Mouse (Mus musculus): ENCODE results near the gene Klf1. TPM values are rescaled to one million over a fixed set of nuclear protein-coding genes. Genes with fewer than 3 reads are reported as not detected.

The Klf1 gene
- total RNA-seq (2021), result under 1 TPM in 1 of 2 experiments, not detected in 1; 0.23 TPM

DNA sequence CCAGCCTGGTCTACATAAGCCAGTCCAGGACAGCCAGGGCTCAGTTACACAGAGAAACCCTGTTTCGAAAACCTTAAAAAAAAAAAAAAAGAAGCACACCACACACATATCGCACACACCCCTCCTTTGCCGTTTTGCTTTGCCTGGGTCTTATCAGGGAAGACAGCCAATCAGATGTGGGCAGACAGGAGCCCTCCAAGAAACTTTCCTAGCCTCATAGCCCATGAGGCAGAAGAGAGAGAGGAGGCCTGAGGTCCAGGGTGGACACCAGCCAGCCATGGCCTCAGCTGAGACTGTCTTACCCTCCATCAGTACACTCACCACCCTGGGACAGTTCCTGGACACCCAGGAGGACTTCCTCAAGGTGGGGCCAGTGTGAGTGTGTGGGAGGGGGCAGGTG, at the start of gene Klf1:
Klf1 (plus strand) TSS at position 177 of the 400 bp plus-strand sequence.
- DNase-seq, result no peak

DNA sequence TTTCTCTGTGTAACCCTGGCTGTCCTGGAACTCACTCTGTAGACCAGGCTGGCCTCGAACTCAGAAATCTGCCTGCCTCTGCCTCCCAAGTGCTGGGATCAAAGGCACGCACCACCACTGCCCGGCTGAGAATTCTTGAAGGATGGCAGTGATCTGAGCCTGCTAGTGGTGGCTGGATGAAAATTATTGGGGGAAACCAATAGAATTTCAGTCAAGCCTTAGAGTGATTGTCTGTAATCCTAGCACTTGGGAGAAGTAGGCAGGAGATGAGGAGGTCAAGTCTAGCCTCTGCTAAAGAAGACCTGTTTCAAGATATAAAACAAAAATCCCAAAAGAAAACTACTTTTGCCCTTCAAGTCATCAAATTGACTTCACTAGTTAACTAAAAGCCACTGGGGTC, 45.3 kb upstream of the Klf1 start:
- no peak for DNase-seq

DNA sequence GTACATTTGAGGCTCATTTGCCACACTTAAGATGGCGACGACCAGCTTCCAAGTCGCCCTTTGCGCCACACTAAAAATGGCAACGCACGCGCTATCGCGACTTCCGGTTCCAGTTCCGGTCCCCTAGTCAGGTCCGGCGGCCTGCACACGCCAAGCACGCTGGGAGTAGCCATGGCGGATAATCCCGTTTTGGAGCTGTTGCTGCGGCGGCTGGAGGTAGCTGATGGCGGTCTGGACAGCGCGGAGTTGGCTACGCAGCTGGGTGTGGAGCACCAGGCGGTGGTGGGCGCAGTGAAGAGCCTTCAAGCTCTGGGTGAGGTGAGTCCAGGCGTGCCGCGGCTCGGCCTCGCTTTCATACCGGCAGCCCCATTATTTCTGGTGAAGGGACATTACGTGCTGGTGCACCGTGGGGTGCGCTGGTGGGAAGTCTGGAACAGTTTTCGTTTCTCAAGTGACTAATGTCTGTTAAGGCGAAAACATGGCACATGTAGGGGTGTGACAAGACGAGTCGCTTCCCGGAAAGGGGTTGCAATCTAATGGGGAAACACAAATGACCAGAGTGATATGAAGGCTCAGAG, 44.8 kb upstream of the Klf1 start, which contains the start of gene Farsa:
Farsa (plus strand) TSS at position 126 of the 578 bp plus-strand sequence.
- DNase-seq, result peak; percentile 95

DNA sequence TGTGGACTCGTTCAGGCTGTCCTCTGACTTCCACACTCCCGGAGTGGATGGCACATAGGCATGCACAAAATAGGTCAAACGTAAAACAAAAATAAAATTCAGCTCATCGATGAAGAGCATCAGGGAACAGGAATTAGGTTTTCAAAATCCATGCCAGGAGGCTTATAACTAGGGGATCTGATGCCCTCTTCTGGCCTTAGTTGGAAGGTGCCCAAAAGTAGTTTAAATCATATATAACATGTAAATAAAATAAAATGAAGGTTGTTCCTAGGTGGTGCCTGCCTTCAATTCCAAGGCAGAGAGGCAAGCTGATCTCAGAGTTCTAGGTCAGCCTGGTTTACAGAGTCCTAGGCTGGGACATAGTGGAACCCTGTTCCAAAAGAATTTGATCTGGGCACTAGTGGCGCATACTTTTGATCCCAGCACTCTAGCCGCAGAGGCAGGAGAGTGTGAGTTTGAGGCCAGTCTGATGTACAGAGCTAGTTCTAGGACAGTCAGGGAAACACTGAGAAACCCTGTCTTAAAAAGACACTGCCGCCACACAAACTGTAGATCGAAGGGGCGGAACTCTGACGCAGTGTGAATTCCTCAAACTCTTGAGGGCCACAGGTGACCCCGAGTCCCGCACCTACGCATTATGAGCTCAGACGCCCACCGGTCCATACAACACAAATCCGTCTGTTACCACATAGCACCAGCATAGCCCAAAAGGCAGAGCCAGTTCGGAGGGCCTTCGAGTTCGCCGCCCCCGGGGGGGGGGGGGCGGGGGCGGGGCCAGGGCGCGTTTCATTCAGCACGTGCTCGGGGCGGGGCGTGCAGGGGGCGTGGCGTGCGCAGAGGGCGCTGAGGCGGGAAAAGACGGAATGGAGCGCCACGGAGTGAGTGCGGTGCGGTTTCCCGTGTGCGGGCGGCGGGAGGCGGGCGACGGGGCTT, 30.1 kb upstream of the Klf1 start, which contains the start of gene Syce2:
Syce2 (plus strand) TSS at position 736 of the 933 bp plus-strand sequence.
- DNase-seq, result peak; percentile 86

DNA sequence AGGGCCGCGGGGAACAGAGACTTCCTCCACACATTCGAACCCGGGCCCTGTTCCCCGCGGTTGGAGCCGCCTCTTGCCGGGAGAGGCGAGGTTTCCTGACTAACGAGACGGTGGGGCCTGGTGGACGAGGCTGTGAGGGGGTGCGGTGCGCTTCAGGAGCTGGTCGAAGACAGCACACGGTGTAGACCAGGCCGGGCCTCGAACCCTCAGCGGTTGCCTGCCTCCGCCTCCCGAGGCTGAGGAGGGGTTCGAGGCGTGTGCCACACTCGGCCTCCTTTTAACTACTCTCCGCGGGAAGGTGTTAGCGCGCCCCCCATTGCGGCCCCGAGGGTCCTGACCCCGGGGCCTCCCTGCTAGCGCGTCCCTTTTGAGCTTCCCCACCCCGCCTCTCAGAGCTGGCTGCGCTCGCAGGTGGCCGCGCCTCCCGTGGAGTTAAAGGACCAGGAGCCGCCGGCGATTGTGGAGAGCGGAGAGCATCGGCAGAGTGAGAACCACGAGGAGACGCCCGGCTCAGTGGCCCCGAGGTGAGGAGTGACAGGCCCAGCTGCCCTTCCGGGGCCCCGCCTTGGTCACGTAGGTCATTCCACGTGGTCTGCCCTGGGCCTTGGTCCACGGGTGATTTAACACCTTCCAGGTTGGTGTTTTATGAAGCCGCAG, 29.3 kb upstream of the Klf1 start:
- peak; percentile 41 for DNase-seq

DNA sequence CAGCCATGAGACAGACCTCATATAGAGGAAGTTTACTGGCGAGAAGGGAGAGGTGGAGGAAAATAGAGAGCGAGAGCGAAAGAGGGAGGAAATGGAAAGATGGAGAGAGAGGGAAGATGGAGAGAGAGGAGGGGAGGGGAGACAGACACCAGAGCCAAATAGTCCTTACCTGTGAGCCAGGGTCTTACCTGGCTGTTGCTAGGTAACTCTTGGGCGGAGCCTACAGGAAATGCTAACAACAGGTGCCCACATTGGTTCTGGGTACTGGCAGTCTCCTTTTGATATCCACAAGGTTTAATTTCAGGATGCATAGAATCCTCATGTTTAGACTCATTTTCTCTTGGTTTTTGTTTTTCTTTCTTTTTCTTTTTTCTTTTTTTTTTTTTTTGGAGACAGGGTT, 28.7 kb upstream of the Klf1 start:
- DNase-seq, result no peak

DNA sequence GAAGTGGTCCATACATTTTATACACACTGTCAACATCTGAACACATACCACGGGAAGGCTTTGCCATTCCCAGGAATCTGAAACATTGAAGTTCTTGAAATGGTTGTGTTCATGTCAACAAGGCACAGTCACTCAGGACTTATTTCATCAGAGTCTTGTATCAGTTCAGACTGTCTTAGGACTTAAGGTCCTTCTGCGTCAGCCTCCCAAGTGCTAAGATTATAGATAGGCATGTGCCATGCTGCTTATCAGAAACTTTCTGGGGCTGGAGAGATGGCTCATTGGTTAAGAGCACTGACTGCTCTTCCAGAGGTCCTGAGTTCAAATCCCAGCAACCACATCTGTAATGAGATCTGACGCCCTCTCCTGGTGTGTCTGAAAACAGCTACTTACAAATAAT, 27.4 kb upstream of the Klf1 start:
- DNase-seq, result no peak

DNA sequence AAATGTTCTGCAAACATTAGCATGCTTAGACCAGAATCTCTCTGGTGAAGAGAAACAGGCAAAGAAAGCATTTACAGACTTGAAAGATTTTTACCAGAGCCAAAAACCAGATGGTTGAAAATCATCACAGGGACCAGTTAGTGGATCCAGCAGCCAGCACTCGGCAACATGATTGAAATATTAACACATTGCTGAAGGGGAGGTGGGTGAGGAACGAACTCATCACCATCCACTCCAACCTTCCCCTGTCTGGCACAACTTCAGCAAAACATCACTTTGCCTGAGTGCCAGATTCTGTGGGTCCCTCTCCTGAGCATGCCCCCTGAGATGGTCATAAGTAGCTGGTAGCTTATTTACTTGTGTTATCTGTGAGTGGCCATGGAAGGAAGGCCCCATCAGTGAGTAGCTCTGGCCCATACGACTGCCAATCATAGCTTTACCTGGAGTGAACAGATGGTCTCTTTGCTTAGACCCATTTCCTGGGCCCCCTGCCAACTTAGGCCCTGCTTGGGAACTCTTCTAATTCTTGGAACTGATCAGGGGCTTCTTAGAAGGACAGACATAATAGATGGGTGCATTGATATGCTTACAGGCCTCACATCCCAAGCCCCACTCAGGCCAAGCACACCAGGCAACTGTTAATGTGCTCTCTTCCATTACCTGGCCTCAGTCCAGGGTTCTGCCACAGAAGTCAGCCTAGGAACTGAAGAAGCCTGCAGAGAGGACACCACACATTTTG, 24.3 kb upstream of the Klf1 start:
- no peak for DNase-seq

DNA sequence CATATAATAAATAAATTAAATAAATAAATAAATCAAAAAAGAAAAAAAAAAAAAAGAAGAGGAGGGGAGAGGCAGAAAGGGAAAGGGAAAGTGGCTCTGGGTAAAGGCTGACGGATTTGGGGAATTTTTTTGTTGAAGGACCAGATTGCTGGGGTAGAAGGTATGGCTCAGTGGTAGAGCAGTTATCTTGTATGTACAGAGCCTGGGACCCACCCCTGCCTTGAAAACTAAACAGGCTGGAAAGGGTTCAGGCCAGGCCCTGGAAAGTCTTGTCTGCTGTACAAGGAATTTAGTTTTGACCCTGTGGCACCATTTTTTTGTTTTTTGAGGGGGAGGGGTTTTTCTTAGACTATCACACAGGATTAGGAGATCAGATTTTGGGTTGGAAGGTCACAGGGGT, 22.8 kb upstream of the Klf1 start:
- DNase-seq, result no peak

DNA sequence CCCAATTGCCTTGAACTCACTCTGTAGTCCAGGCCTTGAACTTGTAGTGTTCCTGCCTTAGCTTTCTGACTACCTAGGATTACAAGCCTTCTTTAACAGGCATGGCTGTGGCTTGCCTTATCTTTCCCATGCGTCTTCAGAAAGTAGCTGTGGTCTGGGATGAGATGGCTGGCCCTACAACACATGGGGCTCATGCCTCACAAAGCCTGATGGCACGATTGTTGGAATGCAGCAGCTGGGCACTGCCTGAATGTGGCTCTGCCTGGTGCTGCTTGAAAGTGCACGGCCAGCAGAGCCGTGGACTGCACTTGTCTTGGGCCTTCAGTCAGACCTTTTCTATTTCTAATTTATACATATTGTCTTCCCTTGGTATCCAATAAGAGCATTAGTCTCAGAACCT, 17.0 kb upstream of the Klf1 start:
- no peak for DNase-seq

DNA sequence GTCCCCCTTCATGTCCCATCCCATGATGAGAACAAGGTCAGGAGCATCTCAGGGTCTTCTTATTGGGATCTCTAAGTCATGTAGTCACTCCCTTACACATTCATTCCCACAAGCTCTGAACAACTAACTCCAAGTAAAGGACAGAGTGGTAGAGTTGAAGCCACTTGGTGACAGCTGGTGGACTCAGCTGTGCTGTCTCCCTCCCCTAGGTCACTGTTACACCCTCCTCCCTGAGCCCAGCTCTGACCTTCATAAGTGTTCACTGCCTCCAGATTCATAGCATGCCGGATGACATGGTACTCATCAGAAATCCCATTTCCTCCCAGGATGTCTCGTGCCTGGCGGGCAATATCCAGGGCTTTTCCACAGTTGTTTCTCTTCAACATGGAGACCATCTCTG, 13.4 kb upstream of the Klf1 start:
- DNase-seq, result no peak

DNA sequence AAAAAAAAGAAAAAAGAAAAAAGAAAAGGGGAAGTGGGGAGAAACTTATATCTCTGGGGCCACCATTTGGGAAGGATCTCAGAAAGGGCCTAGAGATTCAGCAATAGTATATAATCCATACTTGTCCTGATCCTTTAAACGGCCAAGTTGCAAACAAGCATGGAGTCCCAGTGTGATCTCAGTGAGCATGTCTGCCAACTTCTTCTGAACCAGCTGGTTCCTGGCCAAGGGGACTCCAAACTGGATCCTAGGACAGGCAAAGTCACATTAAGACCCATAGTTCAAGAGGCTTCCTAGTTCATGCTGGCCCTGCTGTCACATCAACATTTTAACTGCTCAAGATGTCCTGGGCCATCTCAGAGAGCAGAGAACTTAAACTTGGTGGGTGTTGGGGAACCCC, 12.6 kb upstream of the Klf1 start:
- DNase-seq, result no peak

DNA sequence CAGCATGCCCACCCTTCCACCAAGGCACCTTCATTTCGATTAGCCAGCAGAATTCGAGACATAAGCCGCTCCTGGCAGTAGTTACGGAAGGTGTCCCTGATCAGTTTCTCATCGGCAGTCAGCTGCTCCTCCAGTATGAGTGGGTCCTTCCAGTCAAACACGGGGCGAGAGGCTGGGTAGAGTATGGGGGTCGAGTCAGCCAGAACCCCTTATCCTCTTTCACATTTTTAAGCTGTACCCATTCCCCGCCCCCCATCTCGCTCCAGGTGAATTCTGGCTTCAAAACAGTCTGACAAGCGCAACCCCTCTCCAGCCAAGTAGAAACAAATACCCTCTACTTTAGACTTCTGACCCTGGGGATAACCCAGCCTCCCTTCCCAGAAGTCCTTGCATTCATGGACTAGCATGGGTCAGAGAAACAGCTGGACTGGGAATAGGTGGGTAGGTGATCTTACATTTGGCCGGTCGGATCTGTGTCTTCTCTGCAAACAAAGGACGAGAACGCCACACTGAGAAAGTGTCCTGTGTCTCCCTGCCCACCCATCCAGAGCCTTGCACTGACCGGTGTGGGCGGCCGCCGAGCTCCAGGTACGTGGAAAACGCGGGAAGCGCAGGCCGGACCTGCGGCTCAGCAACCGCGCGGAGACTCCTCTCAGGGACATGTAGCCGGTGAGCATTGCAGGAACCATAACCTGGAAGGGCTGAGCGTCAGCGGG, 8.6 kb upstream of the Klf1 start:
- DNase-seq, result no peak

DNA sequence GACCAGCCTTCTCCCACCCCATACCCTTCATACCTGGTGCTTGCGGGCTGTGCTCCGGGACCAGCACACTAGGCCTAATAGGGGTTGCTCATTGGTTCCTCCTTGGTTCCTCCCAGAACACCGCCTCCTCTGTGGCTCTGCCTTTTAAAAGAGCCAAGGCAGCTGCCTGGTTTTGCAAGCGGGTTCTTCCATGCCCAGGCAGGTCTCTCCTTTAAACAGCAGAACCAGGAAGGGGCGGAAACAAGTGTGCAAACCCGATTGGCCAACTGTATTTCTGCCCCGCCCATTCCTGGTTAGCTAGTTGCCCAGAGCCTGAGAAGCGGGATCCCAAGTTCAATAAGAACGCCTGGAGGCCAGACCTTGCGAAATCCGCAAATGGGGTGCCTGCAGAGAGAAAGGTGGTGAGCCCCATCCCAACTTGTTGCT, 8.0 kb upstream of the Klf1 start, which contains the start of gene Gcdh:
Gcdh (minus strand) TSS at position 213 of the 426 bp plus-strand sequence.
- peak; percentile 91 for DNase-seq

DNA sequence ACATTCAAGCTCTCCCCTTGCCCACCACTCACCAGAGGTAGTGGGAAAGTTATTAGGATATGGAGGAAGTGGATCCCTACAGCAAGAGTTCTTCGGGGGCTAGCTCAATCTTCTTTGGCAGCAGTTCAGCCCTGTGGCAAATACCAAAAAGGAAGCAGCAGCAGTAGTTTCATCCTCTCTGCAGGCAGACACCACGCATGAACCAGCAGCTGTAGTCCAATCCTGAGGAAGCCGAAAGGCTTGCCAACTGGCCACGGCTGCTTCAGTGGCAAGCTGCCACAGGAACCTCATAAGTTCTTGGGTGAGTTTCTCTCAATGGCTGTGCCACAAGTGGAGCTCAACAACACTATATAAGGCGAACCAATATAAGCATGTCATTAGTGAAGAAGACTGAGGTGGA, 5.8 kb upstream of the Klf1 start:
- no peak for DNase-seq

DNA sequence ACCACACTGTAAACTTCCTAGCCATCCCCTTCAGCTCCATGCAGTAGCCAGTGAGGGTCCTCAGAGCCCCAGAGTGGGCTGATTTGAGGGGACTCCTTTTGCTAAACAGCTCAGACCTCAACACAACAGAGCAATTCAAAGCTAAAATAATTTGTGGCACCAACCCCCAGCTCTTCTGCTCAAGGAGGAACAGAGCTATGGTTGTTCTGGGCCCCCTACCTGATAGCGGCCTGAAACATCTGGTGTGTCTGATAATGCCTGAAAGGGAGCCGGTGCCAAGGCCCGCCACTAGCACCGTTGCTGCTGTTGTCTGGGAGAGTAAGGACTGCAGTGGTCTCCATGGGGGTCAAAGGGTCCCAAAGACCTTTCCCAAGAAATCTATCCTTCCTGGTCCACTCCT, 657 bp upstream of the Klf1 start:
- DNase-seq, result no peak

DNA sequence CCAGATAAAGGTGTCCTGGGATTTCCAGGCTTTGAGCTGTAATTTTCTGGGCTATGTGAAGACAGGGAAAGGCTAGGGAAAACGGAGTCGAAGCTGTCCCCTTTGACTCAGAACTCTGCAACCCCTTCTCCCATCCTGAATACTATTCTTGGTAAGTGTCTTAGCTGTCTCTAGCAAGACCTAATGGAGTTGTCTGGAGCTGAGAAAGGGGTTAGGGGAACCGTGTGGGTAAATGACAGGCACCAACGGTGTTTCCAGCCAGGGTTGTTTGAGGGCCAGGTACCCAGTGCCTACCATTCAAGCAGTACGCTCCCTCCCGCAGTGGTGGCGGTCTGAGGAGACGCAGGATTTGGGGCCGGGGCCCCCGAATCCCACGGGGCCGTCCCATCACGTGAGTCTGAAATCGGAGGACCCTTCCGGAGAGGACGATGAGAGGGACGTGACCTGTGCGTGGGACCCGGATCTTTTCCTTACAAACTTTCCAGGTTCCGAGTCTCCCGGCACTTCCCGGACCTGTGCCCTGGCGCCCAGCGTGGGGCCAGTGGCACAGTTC, 715 bp downstream of the Klf1 start:
- DNase-seq, result no peak

DNA sequence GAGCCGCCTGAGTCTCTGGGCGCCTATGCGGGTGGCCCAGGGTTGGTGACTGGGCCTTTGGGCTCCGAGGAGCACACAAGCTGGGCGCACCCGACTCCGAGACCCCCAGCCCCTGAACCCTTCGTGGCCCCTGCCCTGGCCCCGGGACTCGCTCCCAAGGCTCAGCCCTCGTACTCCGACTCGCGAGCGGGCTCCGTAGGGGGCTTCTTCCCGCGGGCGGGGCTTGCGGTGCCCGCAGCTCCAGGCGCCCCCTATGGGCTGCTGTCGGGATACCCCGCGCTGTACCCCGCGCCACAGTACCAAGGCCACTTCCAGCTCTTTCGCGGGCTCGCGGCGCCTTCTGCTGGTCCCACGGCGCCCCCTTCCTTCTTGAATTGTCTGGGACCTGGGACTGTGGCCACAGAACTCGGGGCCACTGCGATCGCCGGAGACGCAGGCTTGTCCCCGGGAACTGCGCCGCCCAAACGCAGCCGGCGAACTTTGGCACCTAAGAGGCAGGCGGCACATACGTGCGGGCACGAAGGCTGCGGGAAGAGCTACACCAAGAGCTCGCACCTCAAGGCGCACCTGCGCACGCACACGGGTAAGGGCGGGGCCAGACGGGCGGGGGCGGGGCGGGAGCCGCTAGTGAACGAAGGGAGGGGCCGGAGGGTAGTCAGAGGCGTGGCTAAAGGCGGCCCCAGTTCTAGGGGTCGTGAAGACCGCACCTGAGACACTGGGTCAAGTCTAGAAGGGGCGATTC, 1.4 kb downstream of the Klf1 start:
- DNase-seq, result peak; percentile 96

DNA sequence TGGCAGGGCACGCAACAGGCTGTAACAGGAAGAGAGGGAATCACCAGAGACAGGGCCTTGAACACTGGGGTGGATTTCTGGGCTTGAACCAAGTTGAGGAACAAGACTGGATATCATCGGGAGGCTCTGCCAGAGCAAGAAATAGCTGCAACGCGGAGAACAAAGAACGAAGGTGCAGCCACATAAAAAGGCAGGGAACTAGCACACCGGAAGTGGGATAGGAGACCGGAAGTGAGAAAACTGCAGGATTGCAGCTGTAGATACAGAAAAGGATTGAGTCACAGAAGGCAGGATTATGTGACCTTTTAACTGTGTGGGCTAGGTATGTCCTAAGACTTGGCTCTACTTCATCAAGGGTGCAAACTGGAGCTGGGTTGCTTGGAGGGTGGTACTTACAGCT, 2.6 kb downstream of the Klf1 start:
- DNase-seq, result no peak

DNA sequence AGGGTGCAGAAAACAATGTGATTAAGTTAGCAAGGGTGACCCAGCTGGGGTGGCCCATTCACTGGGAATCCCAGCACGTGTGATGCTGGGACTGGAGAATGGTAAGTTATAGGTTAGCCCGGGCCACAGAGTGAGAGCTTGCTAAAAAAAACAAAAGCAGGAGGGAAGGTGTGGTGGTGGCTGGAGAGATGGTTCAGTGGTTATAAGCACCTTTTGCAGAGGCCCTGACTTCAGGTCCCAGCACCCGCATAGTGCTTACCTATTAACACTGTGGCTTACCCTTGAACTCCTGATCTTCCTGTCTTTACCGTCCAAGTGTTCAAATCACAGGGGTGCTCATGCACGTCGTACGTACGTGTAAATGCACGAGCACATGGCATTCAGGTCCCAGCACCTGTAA, 5.3 kb downstream of the Klf1 start:
- no peak for DNase-seq

DNA sequence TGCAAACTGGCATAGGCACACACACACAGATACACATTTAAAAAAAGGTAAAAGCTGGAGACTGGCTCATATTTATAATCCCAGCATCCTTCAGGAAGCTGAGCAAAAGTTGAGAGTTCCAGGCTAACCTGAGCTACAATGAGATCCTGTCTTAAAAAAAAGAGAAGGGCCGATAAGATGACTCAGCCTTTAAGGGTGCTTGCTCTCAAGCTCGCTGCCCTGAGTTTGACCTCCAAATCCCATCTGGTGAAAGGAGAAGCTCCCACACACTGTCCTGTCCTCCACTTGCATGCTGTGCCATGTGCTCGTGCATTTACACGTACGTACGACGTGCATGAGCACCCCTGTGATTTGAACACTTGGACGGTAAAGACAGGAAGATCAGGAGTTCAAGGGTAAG, 5.8 kb downstream of the Klf1 start:
- DNase-seq, result no peak

Measured in heart, postnatal 4 days (tissue).